Mouse (Mus musculus) embryonic fibroblast, embryonic 13.5 days (primary cell): ENCODE measurements around the gene Gfpt2. TPM values are rescaled to one million over a fixed set of nuclear protein-coding genes. Genes with fewer than 3 reads are reported as not detected.

ENCODE experiments used
- H3K27ac ChIP-seq: 2 replicates; pipeline ENCODE4 v1.5.1; 2012; ENCODE audit warnings: low read length, control low read depth, inconsistent platforms; ENCODE audit not compliant: insufficient read depth
- H3K4me1 ChIP-seq: 2 replicates; pipeline ENCODE4 v1.6.1; 2011; ENCODE audit warnings: low read length; ENCODE audit not compliant: control insufficient read depth, insufficient read depth
- H3K4me3 ChIP-seq: 2 replicates; pipeline ENCODE4 v1.5.1; 2011; ENCODE audit warnings: mild to moderate bottlenecking, control low read depth, low read length; ENCODE audit not compliant: insufficient read depth
- CTCF ChIP-seq: IDR thresholded peaks from 2 replicates; pipeline ENCODE4 v1.5.1; 2011; ENCODE audit warnings: mild to moderate bottlenecking, control low read depth, low read length, moderate library complexity, borderline replicate concordance; ENCODE audit not compliant: insufficient read depth
- POLR2A ChIP-seq: IDR thresholded peaks from 2 replicates; pipeline ENCODE4 v1.6.1; 2011; ENCODE audit warnings: low read depth, mild to moderate bottlenecking, control low read depth, low read length, moderate library complexity
- polyA plus RNA-seq: library from polyadenylated mRNA; stranded (reverse); fragments of >200 nt; gene quantifications from 2 replicates; pipeline ENCODE4 v1.2.4, GENCODE M21; 2011; ENCODE audit warnings: low read depth; ENCODE audit not compliant: missing spikeins, insufficient read length

Gfpt2 gene
- polyA plus RNA-seq, 1 experiment, result 13.9 TPM

- TF ChIP-seq CTCF (no peak), POLR2A (no peak)
- no peaks in the 10 kb centered on the region for H3K4me1 ChIP-seq
- H3K4me3 ChIP-seq, result no peak overlapping the region
- H3K27ac ChIP-seq, result no peak overlapping the region
These were observed 25.0 kb downstream of the Gfpt2 start for GRCm38 (mm10) chr11:49818869-49819566.

GRCm38 (mm10) chr11:49819676-49820075, 25.7 kb downstream of the Gfpt2 start:
- H3K4me1 ChIP-seq, result no peaks in the 10 kb centered on the region
- no peak overlapping the region for H3K4me3 ChIP-seq
- TF ChIP-seq POLR2A, result no peak
- no peak for TF ChIP-seq CTCF
- no peak overlapping the region for H3K27ac ChIP-seq

GRCm38 (mm10) chr11:49820928-49821327, 26.9 kb downstream of the Gfpt2 start:
- no peak overlapping the region for H3K4me3 ChIP-seq
- no peak overlapping the region for H3K27ac ChIP-seq
- no peaks in the 10 kb centered on the region for H3K4me1 ChIP-seq
- TF ChIP-seq CTCF (no peak), POLR2A (no peak)

- no peak overlapping the region for H3K4me3 ChIP-seq
These were observed 27.6 kb downstream of the Gfpt2 start for GRCm38 (mm10) chr11:49821546-49821945.

GRCm38 (mm10) chr11:49822337-49822736, 28.4 kb downstream of the Gfpt2 start:
- no peak overlapping the region for H3K4me3 ChIP-seq
- no peaks in the 10 kb centered on the region for H3K4me1 ChIP-seq
- TF ChIP-seq POLR2A (no peak), CTCF (no peak)
- H3K27ac ChIP-seq, result no peak overlapping the region

More at GRCm38 (mm10) chr11:49821546-49821945, 27.6 kb downstream of the Gfpt2 start:
- Histone ChIP-seq H3K4me1 (no peaks in the 10 kb centered on the region), H3K27ac (no peak overlapping the region)
- no peak for TF ChIP-seq POLR2A
- no peak for TF ChIP-seq CTCF

GRCm38 (mm10) chr11:49824896-49825295, 30.9 kb downstream of the Gfpt2 start:
- Histone ChIP-seq H3K27ac (no peak overlapping the region), H3K4me3 (no peak overlapping the region), H3K4me1 (peaks cover 6% of the 10 kb centered on the region; the same call in 1 of the 2 replicates)
- TF ChIP-seq CTCF (peak; percentile 80), POLR2A (no peak)

GRCm38 (mm10) chr11:49827243-49827642, 33.3 kb downstream of the Gfpt2 start:
- no peak for TF ChIP-seq POLR2A
- no peak for TF ChIP-seq CTCF
- no peak overlapping the region for H3K27ac ChIP-seq
- no peak overlapping the region for H3K4me3 ChIP-seq
- peaks cover 6% of the 10 kb centered on the region; the same call in 1 of the 2 replicates for H3K4me1 ChIP-seq

- Histone ChIP-seq H3K4me1 (peaks cover 6% of the 10 kb centered on the region; the same call in 1 of the 2 replicates), H3K27ac (peak overlapping the region; percentile 57; the same call in 1 of the 2 replicates), H3K4me3 (no peak overlapping the region)
- no peak for TF ChIP-seq POLR2A
- no peak for TF ChIP-seq CTCF
These were observed 35.3 kb downstream of the Gfpt2 start for GRCm38 (mm10) chr11:49829176-49829745.

GRCm38 (mm10) chr11:49831980-49832379, 38.0 kb downstream of the Gfpt2 start:
- H3K4me3 ChIP-seq, result no peak overlapping the region
- TF ChIP-seq CTCF (no peak), POLR2A (no peak)
- H3K27ac ChIP-seq, result no peak overlapping the region
- peaks cover 6% of the 10 kb centered on the region; the same call in 1 of the 2 replicates for H3K4me1 ChIP-seq

- Histone ChIP-seq H3K4me3 (no peak overlapping the region), H3K4me1 (peaks cover 6% of the 10 kb centered on the region; the same call in 1 of the 2 replicates), H3K27ac (no peak overlapping the region)
- TF ChIP-seq POLR2A, result no peak
- TF ChIP-seq CTCF, result no peak
These were observed 39.0 kb downstream of the Gfpt2 start for GRCm38 (mm10) chr11:49832962-49833361.
